Comparison of ENCODE assay signal across 13 mouse cellular contexts in the genomic region with DNA sequence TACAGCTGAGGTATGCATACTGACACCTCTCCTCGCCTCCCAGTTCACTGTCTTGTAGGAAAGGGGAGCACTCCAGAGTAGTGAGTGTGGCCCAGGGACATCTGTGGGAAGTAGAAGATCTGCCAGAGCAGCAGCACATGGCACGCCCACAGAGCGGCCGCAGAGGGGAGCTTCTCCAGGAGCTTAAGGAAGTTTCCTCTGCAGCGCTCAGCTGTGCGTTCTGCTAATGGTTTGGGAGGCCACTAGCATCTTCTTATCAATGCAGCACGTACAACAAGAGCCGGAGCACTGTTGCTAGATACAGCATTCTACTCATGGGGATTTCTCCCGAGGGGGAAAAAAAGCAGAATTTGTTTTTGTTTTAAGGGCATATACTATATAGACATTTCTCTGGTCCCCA.
A peak's percentile ranks its signal among the peaks of the same experiment; 100 is the strongest.
DNase-seq lines count a peak whose midpoint lies in the region; ATAC-seq and TF ChIP-seq lines count a peak whose summit lies in the region.
"Had no signal": no experiment of that assay in that cellular context is flagged by ENCODE, and none has a peak within 500 bp of the region (broad histone marks: within the 10 kb centered on the region; RNA-seq: fewer than 3 reads in every experiment).

No protein-coding gene starts in this region.

- TF ChIP-seq POLR2A in brain, embryonic 14.5 days (IDR thresholded peaks at IDR 0.05; ENCODE audit: borderline replicate concordance, extremely low read depth, insufficient read depth, insufficient read length, poor library complexity, severe bottlenecking) = no peak

- peak overlapping the region; percentile 39 for H3K4me2 ChIP-seq in heart, embryonic 11.5 days
- no peak overlapping the region for H3K4me2 ChIP-seq in neural tube, embryonic 11.5 days (ENCODE audit: low read depth)
- no peak overlapping the region for H3K4me2 ChIP-seq in neural tube, embryonic 15.5 days
- H3K4me2 ChIP-seq in liver, embryonic 15.5 days = peak overlapping the region; percentile 18; the same call in 1 of the 2 replicates

- no peak for ATAC-seq in heart, embryonic 11.5 days (replicated peaks; ENCODE audit: insufficient number of reproducible peaks, low FRiP score, low TSS enrichment)
- no peak for ATAC-seq in neural tube, embryonic 11.5 days (ENCODE audit: insufficient read depth, low FRiP score, low TSS enrichment)
- no peak for ATAC-seq in neural tube, embryonic 15.5 days (ENCODE audit: low FRiP score)
- peak; percentile 15; the same call in 1 of the 2 replicates for ATAC-seq in liver, embryonic 15.5 days (ENCODE audit: insufficient read depth)

- no peaks in the 10 kb centered on the region for H3K27me3 ChIP-seq in heart, embryonic 11.5 days (ENCODE audit: control insufficient read depth, insufficient read depth, low read length)
- no peaks in the 10 kb centered on the region for H3K27me3 ChIP-seq in neural tube, embryonic 11.5 days (ENCODE audit: control insufficient read depth, insufficient read depth, low read length)
- peaks cover 6% of the 10 kb centered on the region; the same call in 1 of the 2 replicates for H3K27me3 ChIP-seq in neural tube, embryonic 15.5 days (replicated peaks)
- no peaks in the 10 kb centered on the region for H3K27me3 ChIP-seq in liver, embryonic 15.5 days

- WGBS in heart, embryonic 11.5 days (ENCODE audit: insufficient replicate concordance) = 5% methylated on average over 9 of the region's 9 CpGs
- 41% methylated on average over 9 of the region's 9 CpGs for whole genome bisulfite sequencing in neural tube, embryonic 11.5 days
- 38% methylated on average over 9 of the region's 9 CpGs for WGBS in neural tube, embryonic 15.5 days
- WGBS in liver, embryonic 15.5 days (ENCODE audit: insufficient replicate concordance) = 8% methylated on average over 9 of the region's 9 CpGs

- H3K27ac ChIP-seq in heart, embryonic 11.5 days (ENCODE audit: low read depth, low read length) = no peak overlapping the region
- H3K27ac ChIP-seq in neural tube, embryonic 11.5 days (ENCODE audit: low read depth, low read length) = no peak overlapping the region
- H3K27ac ChIP-seq in neural tube, embryonic 15.5 days (replicated peaks) = no peak overlapping the region
- H3K27ac ChIP-seq in liver, embryonic 15.5 days (replicated peaks) = no peak overlapping the region
- H3K27ac ChIP-seq: heart, embryonic 10.5 days had no signal

- no peaks in the 10 kb centered on the region for H3K9me3 ChIP-seq in heart, embryonic 11.5 days (replicated peaks; ENCODE audit: control insufficient read depth, low read length)
- H3K9me3 ChIP-seq in neural tube, embryonic 11.5 days (ENCODE audit: control insufficient read depth, low read length) = no peaks in the 10 kb centered on the region
- H3K9me3 ChIP-seq in neural tube, embryonic 15.5 days (replicated peaks) = no peaks in the 10 kb centered on the region
- H3K9me3 ChIP-seq in liver, embryonic 15.5 days (replicated peaks) = no peaks in the 10 kb centered on the region
- H3K9me3 ChIP-seq: heart, embryonic 10.5 days had no signal

- peaks cover 7% of the 10 kb centered on the region for H3K4me1 ChIP-seq in heart, embryonic 11.5 days (ENCODE audit: control insufficient read depth, insufficient read depth, low read length)
- 0 out of 2 replicates have a peak, but pooled peaks cover 6% of the 10 kb centered on the region for H3K4me1 ChIP-seq in neural tube, embryonic 11.5 days (ENCODE audit: control insufficient read depth, insufficient read depth, low read length)
- peaks cover 25% of the 10 kb centered on the region for H3K4me1 ChIP-seq in neural tube, embryonic 15.5 days
- H3K4me1 ChIP-seq in liver, embryonic 15.5 days (replicated peaks) = peaks cover 10% of the 10 kb centered on the region

- H3K9ac ChIP-seq in heart, embryonic 11.5 days (ENCODE audit: low read depth, low read length) = no peak overlapping the region; the same call in 1 of the 2 replicates
- no peak overlapping the region for H3K9ac ChIP-seq in neural tube, embryonic 11.5 days (ENCODE audit: low read length)
- H3K9ac ChIP-seq in neural tube, embryonic 15.5 days (replicated peaks) = no peak overlapping the region
- no peak overlapping the region for H3K9ac ChIP-seq in liver, embryonic 15.5 days

- no peak overlapping the region for H3K4me3 ChIP-seq in heart, embryonic 11.5 days (ENCODE audit: low read depth, low read length)
- H3K4me3 ChIP-seq in neural tube, embryonic 11.5 days (ENCODE audit: low read depth, low read length) = no peak overlapping the region
- no peak overlapping the region for H3K4me3 ChIP-seq in neural tube, embryonic 15.5 days (replicated peaks)
- H3K4me3 ChIP-seq in liver, embryonic 15.5 days (replicated peaks) = no peak overlapping the region
- H3K4me3 ChIP-seq: heart, embryonic 10.5 days; myocyte had no signal

- TF ChIP-seq CTCF in brain, embryonic 14.5 days (IDR thresholded peaks at IDR 0.05; ENCODE audit: borderline replicate concordance, extremely low read depth, insufficient read depth, insufficient read length) = no peak

- H3K36me3 ChIP-seq in heart, embryonic 11.5 days (ENCODE audit: control insufficient read depth, insufficient read depth, low read length) = no peaks in the 10 kb centered on the region
- H3K36me3 ChIP-seq in neural tube, embryonic 11.5 days (ENCODE audit: control insufficient read depth, insufficient read depth, low read length) = no peaks in the 10 kb centered on the region
- H3K36me3 ChIP-seq in neural tube, embryonic 15.5 days = no peaks in the 10 kb centered on the region
- no peaks in the 10 kb centered on the region for H3K36me3 ChIP-seq in liver, embryonic 15.5 days (replicated peaks)
- H3K36me3 ChIP-seq: heart, embryonic 10.5 days had no signal

- DNase-seq in heart, adult 9 months (ENCODE audit: low spot score in 2 of 2) = no peak
- peak; percentile 13 for DNase-seq in neural tube, embryonic 11.5 days (ENCODE audit: low spot score)
- peak; percentile 40 for DNase-seq in brain, embryonic 14.5 days (ENCODE audit: low read depth)
- no peak for DNase-seq in spleen, adult 18-20 months
- no peak for DNase-seq in thymus, postnatal 0 days (ENCODE audit: low spot score)
- DNase-seq: adrenal gland, postnatal 25 days; cerebellum, adult 9-11 months; kidney, postnatal 36 days had no signal

Comparison
In these comparisons a context has a peak if more than half of its experiments do, and no peak if none do; other contexts are left out.
1. H3K4me2 ChIP-seq: peak in heart, embryonic 11.5 days (single experiment) and liver, embryonic 15.5 days (single experiment); none in neural tube, embryonic 11.5 days (single experiment) and neural tube, embryonic 15.5 days (single experiment).
2. DNase-seq: peak in neural tube, embryonic 11.5 days (single experiment) and brain, embryonic 14.5 days (single experiment); none in heart, adult 9 months (0 of 2), spleen, adult 18-20 months (0 of 2) and thymus, postnatal 0 days (single experiment).